Mouse (Mus musculus): ENCODE measurements around the gene F3.

DNA sequence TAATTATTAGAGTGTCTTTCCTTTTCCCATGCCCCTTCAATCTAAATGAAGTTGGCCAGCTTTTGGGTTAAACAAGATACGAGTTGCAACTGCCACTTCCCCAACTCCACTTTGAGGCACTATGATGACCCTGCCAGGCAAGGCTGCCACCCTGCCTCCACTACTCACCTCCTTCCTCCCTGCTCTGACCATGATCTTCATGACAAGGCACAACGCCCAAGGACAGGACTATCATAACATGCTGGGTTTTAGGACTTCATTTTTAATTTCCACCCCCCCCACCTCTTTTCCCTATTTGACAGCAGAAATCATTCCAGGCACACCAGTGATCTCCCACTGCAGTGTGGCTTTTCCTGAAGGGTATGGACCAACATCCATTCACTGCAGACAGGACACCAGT, 14.6 kb downstream of the F3 start:
- TF ChIP-seq CTCF (IDR thresholded peaks at IDR 0.05; ENCODE audit: control insufficient read depth, insufficient read depth, insufficient read length), result no peak
- no peak for TF ChIP-seq MYOG (IDR thresholded peaks at IDR 0.05; ENCODE audit: control insufficient read depth, extremely low read depth, insufficient read length)
- TF ChIP-seq CEBPB (IDR thresholded peaks at IDR 0.05; ENCODE audit: low read depth), result no peak
- TF ChIP-seq MAX (IDR thresholded peaks at IDR 0.05), result no peak
- no peak for TF ChIP-seq USF1 (IDR thresholded peaks at IDR 0.05; ENCODE audit: low read depth)
- no peak for TF ChIP-seq FOSL1 (IDR thresholded peaks at IDR 0.05; ENCODE audit: insufficient read depth, low read length, poor library complexity, severe bottlenecking)
